Mouse (Mus musculus): ENCODE measurements around the gene Jak3.

DNA sequence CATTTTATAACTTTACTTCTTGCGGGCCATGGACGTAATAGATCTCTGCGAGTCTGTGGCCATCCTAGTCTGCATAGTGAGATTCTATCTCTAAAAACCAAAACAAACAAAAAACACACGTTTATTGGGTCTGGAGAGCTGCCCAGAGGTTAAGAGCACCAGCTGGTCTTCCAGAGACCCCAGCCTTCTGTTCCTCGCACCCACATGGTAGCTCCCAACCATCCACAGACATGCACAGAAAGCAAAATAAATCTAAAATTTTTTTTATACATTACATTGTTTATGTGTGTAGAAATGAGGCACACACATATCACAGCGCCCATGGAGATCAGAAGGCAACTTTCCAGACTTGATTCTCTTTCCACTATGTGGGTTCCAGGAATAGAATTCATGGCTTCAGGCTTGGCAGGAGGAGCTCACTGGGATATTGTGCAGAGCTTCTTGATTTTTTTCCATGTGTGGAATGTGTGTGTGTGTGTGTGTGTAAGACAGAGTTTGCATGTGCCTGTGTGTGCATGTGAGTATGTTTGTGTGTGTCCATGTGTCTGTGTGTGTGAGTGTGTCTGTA is 3.8 kb upstream of the Jak3 start:
- TF ChIP-seq CTCF (IDR thresholded peaks at IDR 0.05; ENCODE audit: low read depth, low read length) = no peak
- no peak for TF ChIP-seq GATA1 (IDR thresholded peaks at IDR 0.05; ENCODE audit: borderline replicate concordance, low read length)
- no peak for TF ChIP-seq GATA2 (IDR thresholded peaks at IDR 0.05; ENCODE audit: borderline replicate concordance, low read depth, low read length)

Data from G1E (cell line).